Mouse (Mus musculus) common myeloid progenitor, adult 5-6 weeks (primary cell): ENCODE measurements around the gene Suds3. TPM values are rescaled to one million over a fixed set of nuclear protein-coding genes. Genes with fewer than 3 reads are reported as not detected.

Source experiments
- ATAC-seq: replicated peaks from 2 replicates; pipeline ENCODE4 v1.8.0; 2016; ENCODE audit warnings: low read depth, mild to moderate bottlenecking, moderate TSS enrichment, inconsistent platforms; ENCODE audit not compliant: poor library complexity, severe bottlenecking
- total RNA-seq: library from RNA; stranded (forward); fragments of 200-1000, 187-1606 nt; gene quantifications from 2 replicates; pipeline ENCODE4 v1.2.3, GENCODE M21; 2017

The Suds3 gene
- total RNA-seq, 1 experiment from 2014 or later: 95.5 TPM

DNA sequence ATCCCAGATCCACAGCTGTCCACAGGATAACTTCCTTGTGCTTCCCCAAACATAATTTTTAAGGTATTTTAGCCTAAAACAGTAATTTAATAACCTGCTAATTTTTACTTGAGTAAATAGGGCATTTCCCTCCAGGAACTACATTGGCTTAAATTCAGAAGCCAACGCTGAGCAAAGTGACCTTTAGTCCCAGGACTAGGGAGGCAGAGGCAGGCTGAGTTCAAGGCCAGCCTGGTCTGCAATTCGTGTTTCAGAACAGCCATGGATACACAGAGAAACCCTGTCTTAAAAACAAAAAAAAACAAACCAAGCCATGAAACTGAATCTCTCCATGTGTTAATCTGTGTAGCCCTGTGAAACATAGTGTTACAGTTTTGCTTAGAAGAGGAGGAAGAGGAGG, 747 bp upstream of the Suds3 start:
- no peak for ATAC-seq

DNA sequence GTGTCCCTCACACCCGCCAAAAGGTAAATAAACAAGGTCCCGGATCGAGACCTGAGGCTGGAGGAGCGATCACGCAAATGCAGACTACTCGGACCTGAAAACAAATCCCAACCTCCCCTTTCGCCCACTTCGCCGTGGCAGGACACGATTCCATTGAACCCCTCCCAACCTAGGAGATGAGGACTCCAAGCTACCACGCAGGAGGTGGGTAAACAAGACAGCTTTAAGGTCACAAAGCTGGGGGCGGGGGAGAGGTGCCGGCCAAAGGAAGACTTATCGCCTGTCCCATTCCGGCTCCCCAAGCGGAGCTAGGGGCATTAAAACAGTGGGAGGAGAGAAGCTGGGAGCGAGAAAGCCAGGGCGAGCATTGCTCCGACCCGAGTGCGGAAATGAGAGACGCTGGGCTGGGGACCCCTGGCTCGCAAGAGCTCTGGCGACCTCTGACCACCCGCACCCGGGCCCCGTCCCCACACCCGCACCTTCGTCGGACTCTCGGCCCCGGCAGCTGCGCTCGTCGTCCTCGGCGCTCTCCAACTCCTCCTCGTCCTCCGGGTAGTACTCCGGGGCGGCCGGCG, 633 bp downstream of the Suds3 start:
- no peak for ATAC-seq

DNA sequence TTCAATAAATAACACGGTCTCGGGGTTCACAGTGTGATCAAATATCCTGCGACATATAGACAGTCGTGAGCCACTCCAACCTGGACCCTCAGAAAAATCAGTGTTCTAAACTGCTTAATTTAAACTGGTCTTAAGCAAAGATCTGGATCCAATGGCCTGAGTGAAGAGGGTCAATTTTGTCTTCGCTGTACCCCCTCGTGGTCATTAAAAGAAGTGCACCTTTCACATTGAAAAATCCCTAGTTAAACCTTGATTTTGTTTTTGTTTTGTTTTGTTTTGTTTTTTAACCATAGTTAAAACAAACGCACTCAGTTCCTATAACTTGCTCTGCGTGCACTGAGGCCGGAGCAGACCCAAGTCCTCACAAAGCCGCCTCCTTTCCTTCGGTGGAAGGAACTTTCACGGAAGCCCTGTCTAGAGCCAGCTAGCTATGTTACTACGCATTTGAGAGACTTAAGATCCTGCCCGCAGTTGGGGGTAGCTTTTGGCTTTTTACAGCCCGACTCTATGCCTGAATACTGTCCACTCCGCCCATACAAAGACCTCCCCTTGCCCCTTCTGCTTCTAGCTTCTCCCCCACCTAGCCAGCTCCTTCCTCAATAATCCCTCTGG, 1.2 kb downstream of the Suds3 start:
- no peak for ATAC-seq

DNA sequence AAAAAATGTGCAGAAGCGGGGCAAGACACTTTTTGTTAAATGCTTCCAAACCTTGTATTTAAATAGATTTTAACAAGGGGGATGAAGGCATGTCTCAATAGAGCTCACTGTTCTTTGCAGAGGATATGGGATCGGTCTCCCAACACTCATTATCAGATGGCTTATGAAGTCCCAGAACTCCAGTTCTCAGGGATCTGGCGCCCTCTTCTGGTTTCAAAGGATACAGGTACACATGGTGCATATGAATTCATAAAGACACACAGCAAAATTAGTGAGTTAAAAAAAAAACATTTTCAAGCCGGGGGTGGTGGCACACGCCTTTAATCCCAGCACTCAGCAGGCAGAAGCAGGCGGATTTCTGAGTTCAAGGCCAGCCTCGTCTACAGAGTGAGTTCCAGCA, 2.6 kb downstream of the Suds3 start:
- no peak for ATAC-seq

DNA sequence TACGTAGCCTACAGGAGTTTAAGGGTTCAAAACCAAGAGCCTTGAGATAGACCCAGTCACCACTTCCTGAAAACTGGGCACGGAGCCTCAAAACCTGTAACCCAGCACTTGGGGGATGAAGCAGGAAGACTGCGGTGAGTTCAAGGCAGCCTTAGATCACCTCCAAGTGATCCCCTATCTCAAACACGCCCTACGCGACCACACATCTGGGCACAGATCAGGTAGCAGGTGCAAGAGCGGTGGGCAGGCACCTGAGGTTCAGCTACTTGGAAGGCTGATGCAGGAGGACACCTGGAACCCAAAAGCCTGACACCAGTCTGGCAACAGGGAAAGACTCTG, 4.2 kb downstream of the Suds3 start:
- no peak for ATAC-seq

DNA sequence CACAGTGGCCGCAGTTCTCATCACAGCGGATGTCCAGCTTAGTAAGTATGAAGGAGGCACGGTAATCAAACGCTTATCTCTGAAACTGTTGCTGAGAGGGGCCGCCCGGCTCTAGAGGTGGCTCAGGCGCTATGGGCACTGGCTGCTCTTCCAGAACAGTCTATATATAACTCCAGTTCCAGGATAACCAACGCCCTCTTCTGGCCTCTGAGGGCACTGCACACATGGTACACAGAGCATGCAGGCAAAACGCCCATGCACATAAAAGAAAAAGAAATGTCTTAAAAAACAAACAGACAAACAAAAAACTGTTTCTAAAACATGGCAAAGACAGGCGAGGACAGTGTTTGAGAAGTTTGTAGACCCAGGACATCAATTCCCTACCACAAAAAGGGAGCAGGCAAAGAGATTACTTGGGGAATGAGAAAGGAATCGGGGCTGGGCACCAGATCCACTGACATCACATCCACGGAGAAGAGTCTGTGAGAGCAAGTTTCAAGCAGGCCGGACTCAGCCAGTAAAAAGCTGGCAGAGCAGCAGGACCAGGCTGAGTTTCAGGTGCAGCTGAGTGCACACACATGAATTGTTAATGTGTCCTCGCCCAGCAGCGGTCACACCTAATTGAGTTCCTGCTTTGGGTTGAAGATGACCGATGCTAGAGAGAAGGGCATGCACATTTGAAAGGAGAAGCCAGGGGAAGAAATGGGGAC, 4.7 kb downstream of the Suds3 start:
- no peak for ATAC-seq

DNA sequence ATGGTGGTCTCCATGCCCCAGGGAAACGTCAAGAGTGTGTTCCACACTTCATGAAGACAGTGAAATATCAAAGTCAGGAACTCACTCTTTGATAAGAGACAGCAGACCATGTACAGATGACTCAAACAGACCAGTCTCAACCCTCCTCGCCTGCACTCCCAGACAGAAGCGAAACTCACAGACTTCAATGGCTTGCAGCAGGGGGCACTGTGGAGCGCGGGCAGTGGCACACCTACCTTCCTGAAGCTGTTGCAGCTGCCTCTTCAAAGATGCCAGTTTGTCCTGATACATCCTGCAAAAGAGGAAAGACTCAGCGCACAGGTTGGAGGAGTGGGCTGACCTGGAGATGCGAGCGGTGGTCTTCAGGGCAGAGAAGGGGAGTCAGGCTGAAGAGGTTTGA, 6.4 kb downstream of the Suds3 start:
- ATAC-seq: peak; percentile 57; the same call in 1 of the 2 replicates

DNA sequence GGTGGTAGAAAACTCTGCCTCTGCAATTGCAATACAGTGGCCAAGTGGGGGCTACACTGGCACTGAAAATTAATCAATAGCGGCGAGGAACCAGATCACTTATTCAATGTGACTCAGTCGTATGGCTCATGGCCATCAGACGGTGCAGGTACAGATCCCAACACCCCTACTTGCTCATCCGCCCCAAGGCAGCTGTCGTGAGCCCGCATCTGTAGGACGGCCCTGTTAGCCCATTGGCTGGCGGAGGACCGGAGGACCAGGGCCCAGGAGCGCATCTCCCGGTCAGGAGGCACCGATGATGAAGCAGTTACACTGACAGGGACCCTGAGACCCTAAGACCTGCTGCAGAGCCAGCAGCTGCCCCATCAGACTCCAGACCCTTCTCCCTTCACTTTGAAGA, 7.2 kb downstream of the Suds3 start:
- no peak for ATAC-seq

DNA sequence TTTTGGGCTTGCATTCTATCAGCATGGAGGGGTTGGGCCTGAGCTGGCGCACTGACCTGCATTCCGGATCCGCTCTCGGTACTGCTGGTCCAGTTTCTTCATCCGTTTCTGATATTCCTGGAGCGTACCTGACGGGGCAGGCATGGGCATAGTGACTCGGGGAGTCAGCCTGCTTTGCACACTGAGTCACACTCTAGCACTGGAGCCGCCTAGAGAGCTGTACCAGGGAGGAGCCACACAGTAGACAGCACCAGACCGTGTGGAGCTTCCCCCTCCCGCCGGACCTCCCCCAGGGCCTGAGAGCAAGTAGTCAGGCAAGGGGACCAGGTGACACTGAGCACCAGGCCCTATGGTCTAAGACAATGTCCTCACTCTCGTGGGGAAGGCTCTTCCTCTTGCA, 7.6 kb downstream of the Suds3 start:
- no peak for ATAC-seq

DNA sequence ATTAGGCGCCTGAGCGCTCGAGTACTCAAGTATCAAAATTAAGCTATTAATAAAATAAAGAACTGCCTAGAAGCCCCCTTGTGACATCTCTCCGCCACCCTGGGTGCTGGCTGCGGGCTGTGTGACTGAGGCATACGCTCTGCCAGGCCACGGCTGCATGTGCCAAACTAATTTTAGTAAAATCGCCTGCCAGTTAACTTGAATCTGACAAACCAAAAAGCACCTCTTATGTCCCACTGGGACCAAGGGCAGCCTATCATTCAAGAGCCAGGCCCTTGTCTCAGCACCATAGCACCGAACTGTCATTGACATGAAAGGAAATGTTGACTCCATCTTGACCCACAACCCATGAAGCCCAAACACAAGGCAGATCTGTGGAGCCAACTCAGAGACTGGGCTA, 10.2 kb downstream of the Suds3 start:
- no peak for ATAC-seq

DNA sequence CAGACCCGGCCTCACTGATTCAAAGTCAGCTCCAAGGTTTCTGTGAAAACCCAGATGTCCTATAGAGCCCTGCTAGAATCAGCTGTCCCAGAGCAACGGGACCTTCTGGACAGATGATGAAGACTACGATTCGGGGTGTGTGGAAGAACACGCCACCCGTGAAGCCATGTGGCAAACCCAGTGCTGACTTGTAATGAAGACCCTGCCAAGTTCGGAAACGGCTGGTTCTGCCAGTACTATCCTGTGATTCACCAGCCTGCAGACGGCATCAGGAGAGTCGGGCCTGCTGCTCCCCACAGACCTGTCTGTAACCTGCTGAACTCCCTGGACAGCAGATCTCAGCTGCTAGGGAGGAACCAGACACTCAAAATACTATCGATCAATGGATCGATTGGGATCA, 11.6 kb downstream of the Suds3 start:
- ATAC-seq: no peak

DNA sequence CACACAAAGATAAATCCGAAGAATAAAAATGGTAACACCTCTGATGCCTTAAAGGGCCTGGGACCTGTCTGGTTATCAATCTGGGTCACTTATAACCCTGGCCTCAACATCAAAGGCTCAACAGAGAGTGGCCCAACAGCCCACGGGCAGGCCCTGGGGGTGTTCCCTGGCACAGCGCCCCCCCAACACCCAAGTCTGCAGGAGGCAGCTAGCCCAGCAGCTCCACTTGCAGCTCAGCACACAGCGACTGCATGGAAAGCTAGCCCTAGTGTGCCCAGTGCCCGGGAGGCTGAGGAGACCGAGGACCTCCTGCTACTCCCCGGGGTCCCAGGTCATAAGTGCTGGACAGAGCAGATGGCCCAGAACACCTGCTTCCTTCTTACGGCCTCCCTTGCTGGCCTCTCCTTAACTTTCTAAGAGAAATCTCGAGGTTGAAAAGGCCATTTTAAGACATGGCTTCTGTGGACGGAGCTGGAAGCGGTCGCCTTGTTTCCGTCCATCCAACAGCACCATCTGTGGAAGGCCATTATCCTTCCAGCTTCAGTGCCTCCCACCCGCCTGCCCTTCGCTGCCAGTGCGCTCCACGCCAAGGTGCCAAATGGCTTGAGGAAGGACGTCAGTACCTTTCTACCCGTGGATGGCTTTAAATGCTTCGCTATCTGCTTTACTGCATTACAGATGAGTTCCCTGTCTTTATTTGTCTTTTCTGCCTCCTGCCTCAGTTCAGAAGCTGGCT, 12.6 kb downstream of the Suds3 start:
- ATAC-seq: no peak

DNA sequence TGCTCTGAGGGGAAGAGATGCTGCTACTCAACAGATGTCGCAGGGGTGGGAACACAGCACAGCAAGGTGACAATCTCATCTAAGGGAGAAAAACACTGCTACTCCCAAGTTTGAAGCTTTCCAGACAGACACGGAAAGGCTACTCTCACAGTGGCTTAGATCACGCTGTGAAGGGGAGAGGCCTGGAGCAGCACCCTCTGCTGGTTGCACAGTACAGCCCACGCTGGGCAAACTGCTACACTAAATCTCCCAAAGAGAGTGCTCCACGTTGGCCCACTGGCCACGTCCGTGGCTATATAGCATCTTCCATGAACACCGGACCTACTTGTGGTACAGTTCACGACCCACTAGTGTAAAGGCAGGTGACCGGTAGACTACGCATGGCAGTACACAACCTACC, 16.2 kb downstream of the Suds3 start:
- no peak for ATAC-seq

DNA sequence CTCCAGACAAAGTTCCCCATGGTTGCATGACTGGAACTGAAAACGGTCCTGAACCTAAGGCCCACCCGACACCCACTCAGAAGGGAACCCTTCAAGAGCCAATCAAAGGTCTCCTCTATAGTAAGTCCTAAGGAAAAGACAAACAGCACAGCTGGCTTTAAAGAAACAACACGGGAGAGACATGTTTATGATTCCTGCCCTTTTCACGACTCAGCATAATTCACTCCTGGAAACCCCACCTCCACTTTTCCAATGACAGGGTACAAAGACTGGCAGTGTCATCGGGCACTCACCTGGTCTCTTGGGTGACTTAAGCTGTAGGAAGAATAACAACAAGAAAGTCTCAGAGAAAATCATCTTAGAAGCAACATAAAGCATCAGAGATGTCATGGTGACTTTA, 16.9 kb downstream of the Suds3 start:
- ATAC-seq: no peak

DNA sequence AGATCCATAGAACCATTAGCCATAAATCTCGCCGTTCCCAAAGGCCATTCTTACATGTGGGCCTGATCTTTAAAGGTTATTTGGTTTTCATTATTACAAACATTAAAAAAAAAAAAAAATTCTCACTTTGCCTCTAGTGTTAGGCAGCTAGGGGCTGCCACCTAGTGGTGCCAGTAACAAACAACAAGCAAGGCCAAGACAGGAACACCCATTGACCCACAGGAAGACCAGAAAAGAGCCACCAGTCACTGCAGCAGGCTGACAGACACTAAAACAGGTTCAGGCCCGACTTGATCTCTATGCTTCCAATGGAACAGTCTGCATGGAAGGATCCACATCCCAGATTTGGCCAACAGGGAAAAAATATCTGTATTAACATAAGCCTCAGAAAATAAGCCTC, 19.2 kb downstream of the Suds3 start:
- peak; percentile 75 for ATAC-seq

DNA sequence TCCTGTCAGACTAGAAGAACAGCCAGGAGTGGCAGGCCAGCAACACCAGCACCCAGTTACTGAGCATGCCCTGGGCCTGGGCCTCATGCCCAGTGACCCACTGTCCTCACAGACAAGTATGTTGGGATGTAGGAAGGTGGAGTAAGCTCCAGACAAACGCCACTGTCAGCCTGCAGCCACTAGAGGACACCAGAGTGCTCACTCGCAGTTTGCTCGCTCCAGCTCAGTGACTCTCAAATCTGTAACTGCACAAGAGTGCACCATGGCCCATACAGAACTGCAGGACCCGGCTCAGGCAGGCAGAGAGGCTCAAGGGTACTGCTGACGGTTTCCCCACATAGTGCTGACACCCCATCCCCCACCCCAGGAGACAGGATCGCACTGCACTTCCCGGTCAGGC, 21.5 kb downstream of the Suds3 start:
- peak; percentile 55; the same call in 1 of the 2 replicates for ATAC-seq

DNA sequence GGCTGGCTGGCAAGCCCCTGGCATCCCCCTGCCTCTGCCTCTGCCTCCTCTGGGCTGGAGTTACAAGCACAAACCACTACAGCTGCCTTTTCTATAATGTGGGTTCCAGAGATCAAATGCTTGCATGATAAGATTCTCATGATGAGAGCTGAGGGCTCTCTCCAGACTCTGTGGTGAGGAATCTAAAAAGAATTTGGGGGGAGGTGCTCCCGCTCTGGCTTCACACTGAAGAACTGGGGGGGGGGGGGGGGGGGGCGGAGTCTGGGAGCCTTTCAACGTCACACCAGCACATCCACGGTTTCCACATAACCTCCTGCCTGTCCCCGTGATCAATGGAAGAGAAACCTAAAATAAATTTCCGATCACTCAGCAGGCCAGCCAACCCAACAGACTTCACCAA, 26.1 kb downstream of the Suds3 start:
- no peak for ATAC-seq

DNA sequence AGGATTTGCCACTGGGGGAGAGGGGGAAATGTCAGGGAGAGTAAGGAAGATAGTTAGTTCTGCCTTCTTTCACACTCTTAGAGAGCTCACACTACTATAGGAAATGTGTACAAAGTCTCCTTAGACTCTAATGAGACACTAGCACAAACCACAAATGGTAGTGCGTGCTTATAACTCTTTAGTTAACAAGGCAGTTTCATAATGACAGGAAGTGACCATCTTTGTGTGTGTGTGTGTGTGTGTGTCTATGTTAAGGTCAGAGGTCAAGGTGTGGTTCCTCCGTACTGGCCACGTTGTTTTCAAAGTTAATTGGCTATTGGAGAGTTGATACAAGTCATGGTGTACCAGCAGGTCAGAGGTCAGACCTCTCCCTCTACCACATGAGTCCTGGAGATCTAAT, 26.8 kb downstream of the Suds3 start:
- ATAC-seq: 0 out of 2 replicates have a peak, but pooled peaks have one; percentile 34

DNA sequence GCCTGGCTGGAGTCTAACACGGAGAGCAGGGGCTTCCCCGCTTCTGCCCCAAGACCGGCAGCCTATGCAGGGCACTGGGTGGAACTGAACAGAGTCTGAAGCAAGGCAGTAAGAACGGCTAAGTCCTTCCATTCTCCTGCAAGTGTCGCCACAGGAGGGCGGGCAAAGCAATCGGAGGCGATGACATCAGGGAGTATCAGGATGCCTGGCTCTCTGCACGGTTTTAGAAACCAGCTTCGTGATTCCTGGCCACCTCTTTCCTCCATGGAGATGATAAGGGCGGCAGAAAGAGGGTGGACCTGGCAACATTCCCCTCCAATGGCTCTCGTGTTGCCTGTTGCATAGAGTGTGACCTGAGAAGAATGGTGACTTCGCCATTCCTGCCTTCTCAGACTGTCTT, 28.2 kb downstream of the Suds3 start:
- 0 out of 2 replicates have a peak, but pooled peaks have one; percentile 9 for ATAC-seq

DNA sequence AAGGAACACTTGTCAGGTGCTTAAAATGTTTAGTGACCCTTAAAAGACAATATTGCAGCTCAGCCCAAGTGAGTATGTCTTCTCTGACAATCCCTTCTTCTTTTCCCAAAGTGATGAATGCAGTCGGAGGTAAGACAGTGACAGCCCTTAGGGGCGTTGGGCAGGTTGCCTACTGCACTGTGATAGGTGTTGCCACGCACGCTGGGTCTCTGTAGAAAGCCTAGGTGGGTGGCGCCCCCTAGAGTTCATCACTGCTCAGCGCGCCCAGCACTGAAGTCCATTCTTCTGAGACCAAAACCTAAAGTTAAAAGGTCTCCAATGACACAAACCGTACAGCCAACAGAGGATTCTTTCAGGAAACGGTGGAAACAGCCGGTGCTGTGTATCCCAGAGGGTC, 46.4 kb downstream of the Suds3 start:
- 0 out of 2 replicates have a peak, but pooled peaks have one; percentile 36 for ATAC-seq
